8 mouse cellular contexts compared by ENCODE assay signal in genomic region chr10:62231395-62231732, GRCm38 (mm10). TPM values are rescaled to one million over a fixed set of nuclear protein-coding genes. Genes with fewer than 3 reads are reported as not detected.
DNase-seq lines count a peak whose midpoint lies in the region; ATAC-seq and TF ChIP-seq lines count a peak whose summit lies in the region.

No protein-coding gene starts in this region.

- H3K9me3 ChIP-seq in embryonic facial prominence, embryonic 14.5 days (ENCODE audit: control insufficient read depth, low read length): no peaks in the 10 kb centered on the region
- no peaks in the 10 kb centered on the region for H3K9me3 ChIP-seq in intestine, embryonic 16.5 days (ENCODE audit: control insufficient read depth, low read length)
- H3K9me3 ChIP-seq in neural tube, embryonic 14.5 days (ENCODE audit: control insufficient read depth, low read length): no peaks in the 10 kb centered on the region

- H3K4me2 ChIP-seq in embryonic facial prominence, embryonic 14.5 days (ENCODE audit: low read depth, low read length): peak overlapping the region; percentile 81
- peak overlapping the region; percentile 67 for H3K4me2 ChIP-seq in intestine, embryonic 16.5 days (ENCODE audit: low read depth, low read length)
- H3K4me2 ChIP-seq in neural tube, embryonic 14.5 days (ENCODE audit: low read depth, low read length): peak overlapping the region; percentile 89

- intact Hi-C loops in left cerebral cortex, adult 2 months (cut with DNase I): no loop called here

- no peak; the same call in 1 of the 2 replicates for ATAC-seq in embryonic facial prominence, embryonic 14.5 days (ENCODE audit: low read depth)
- no peak for ATAC-seq in intestine, embryonic 16.5 days
- ATAC-seq in neural tube, embryonic 14.5 days (ENCODE audit: low read depth): no peak; the same call in 1 of the 2 replicates
- no peak for ATAC-seq in inflammation-experienced regulatory T-cells, adult 6 months

- H3K4me1 ChIP-seq in embryonic facial prominence, embryonic 14.5 days (ENCODE audit: control insufficient read depth, insufficient read depth, low read length): peaks cover 3% of the 10 kb centered on the region; the same call in 1 of the 2 replicates
- peaks cover 31% of the 10 kb centered on the region for H3K4me1 ChIP-seq in intestine, embryonic 16.5 days (ENCODE audit: control insufficient read depth, insufficient read depth, low read length)
- H3K4me1 ChIP-seq in neural tube, embryonic 14.5 days (ENCODE audit: control insufficient read depth, insufficient read depth, low read length): peaks cover 5% of the 10 kb centered on the region; the same call in 1 of the 2 replicates

- H3K27ac ChIP-seq in left cerebral cortex, adult 2 months: peak overlapping the region; percentile 30; the same call in 1 of the 2 replicates
- no peak overlapping the region for H3K27ac ChIP-seq in embryonic facial prominence, embryonic 14.5 days (replicated peaks; ENCODE audit: low read depth, low read length)
- no peak overlapping the region for H3K27ac ChIP-seq in intestine, embryonic 16.5 days (ENCODE audit: low read length)
- no peak overlapping the region for H3K27ac ChIP-seq in neural tube, embryonic 14.5 days (ENCODE audit: low read depth, low read length)

- no peak for TF ChIP-seq CTCF in left cerebral cortex, adult 2 months (IDR thresholded peaks at IDR 0.05)

- peak overlapping the region; percentile 65 for H3K4me3 ChIP-seq in left cerebral cortex, adult 2 months
- peak overlapping the region; percentile 49 for H3K4me3 ChIP-seq in embryonic facial prominence, embryonic 14.5 days (ENCODE audit: low read depth, low read length)
- H3K4me3 ChIP-seq in intestine, embryonic 16.5 days (ENCODE audit: low read length): peak overlapping the region; percentile 72
- H3K4me3 ChIP-seq in neural tube, embryonic 14.5 days (ENCODE audit: low read depth, low read length): peak overlapping the region; percentile 62

- no peaks in the 10 kb centered on the region for H3K36me3 ChIP-seq in embryonic facial prominence, embryonic 14.5 days (ENCODE audit: control insufficient read depth, insufficient read depth, low read length)
- H3K36me3 ChIP-seq in intestine, embryonic 16.5 days (ENCODE audit: control insufficient read depth, insufficient read depth, low read length): no peaks in the 10 kb centered on the region
- H3K36me3 ChIP-seq in neural tube, embryonic 14.5 days (ENCODE audit: control insufficient read depth, insufficient read depth, low read length): no peaks in the 10 kb centered on the region

- WGBS in embryonic facial prominence, embryonic 14.5 days: 2% methylated on average over 13 of the region's 13 CpGs
- 3% methylated on average over 13 of the region's 13 CpGs for WGBS in intestine, embryonic 16.5 days
- 2% methylated on average over 13 of the region's 13 CpGs for WGBS in neural tube, embryonic 14.5 days

- H3K27me3 ChIP-seq in embryonic facial prominence, embryonic 14.5 days (replicated peaks; ENCODE audit: control insufficient read depth, insufficient read depth, low read length): no peaks in the 10 kb centered on the region
- no peaks in the 10 kb centered on the region for H3K27me3 ChIP-seq in intestine, embryonic 16.5 days (replicated peaks; ENCODE audit: control insufficient read depth, insufficient read depth, low read length)
- H3K27me3 ChIP-seq in neural tube, embryonic 14.5 days (ENCODE audit: control insufficient read depth, insufficient read depth, low read length): no peaks in the 10 kb centered on the region

- no peak for DNase-seq in left cerebral cortex, adult 2 months (ENCODE audit: extremely low spot score in 1 of 2, low spot score in 2 of 2)
- no peak for DNase-seq in left cerebral cortex, adult 9 months (ENCODE audit: low spot score in 2 of 2)
- DNase-seq in embryonic facial prominence, embryonic 14.5 days (ENCODE audit: low spot score): no peak
- no peak for DNase-seq in ovary, postnatal 14 days (ENCODE audit: low spot score)
- no peak for DNase-seq in thymus, postnatal 4 days

- H3K9ac ChIP-seq in embryonic facial prominence, embryonic 14.5 days (ENCODE audit: low read depth, low read length): no peak overlapping the region
- peak overlapping the region; percentile 41 for H3K9ac ChIP-seq in intestine, embryonic 16.5 days (ENCODE audit: low read depth, low read length)
- H3K9ac ChIP-seq in neural tube, embryonic 14.5 days (replicated peaks; ENCODE audit: low read depth, low read length): peak overlapping the region; percentile 55; the same call in 1 of the 2 replicates

RNA-seq across cellular contexts. Expression of gene Tspan15, which starts 0.3 kb away (rescaled TPM):
- total RNA-seq in left cerebral cortex, adult 2 months (2021): 10 to 100 TPM in 1 of 2 experiments, 1 to 10 TPM in 1; 8.5 to 10.4 TPM
- polyA plus RNA-seq in embryonic facial prominence, embryonic 14.5 days (2014; fragmentation: Nextera tagmentation; extraction: Ambion mirVana): 9.5 and 10.3 TPM in 2 replicates
- polyA plus RNA-seq in intestine, embryonic 16.5 days (2015; fragmentation: Nextera tagmentation; extraction: Ambion mirVana): 86.3 and 92.1 TPM in 2 replicates
- polyA plus RNA-seq in neural tube, embryonic 14.5 days (2014; fragmentation: Nextera tagmentation; extraction: Ambion mirVana): 8.5 and 12.7 TPM in 2 replicates
- polyA plus RNA-seq in inflammation-experienced regulatory T-cells, adult 6 months (2017; shearing (Covaris generic)): not detected

RNA-seq across cellular contexts. Expression of gene Tacr2, which starts 20.9 kb away (rescaled TPM):
- under 1 TPM in 1 of 2 experiments, not detected in 1; 0.34 TPM for total RNA-seq in left cerebral cortex, adult 2 months (2021)
- not detected in 2 replicates for polyA plus RNA-seq in embryonic facial prominence, embryonic 14.5 days (2014; fragmentation: Nextera tagmentation; extraction: Ambion mirVana)
- polyA plus RNA-seq in intestine, embryonic 16.5 days (2015; fragmentation: Nextera tagmentation; extraction: Ambion mirVana): 0.98 and 1.2 TPM in 2 replicates
- polyA plus RNA-seq in neural tube, embryonic 14.5 days (2014; fragmentation: Nextera tagmentation; extraction: Ambion mirVana): 0.46 TPM in 1 of 2 replicates, not detected in the other
- polyA plus RNA-seq in inflammation-experienced regulatory T-cells, adult 6 months (2017; shearing (Covaris generic)): not detected
